Mouse (Mus musculus): ENCODE measurements at regions not wholly inside any gene's neighbourhood (a gene's known extent, or its start where the extent isn't known, plus 50 kb on each side); places are given as distances from the start of the nearest gene placed in this dataset.

GRCm38 (mm10) chr9:95315080-95315479, 91.4 kb downstream of the Chst2 start:
- H3K4me1 ChIP-seq = peaks cover 4% of the 10 kb centered on the region; the same call in 1 of the 2 replicates
- no peaks in the 10 kb centered on the region for H3K36me3 ChIP-seq (replicated peaks; ENCODE audit: low read length)
- TF ChIP-seq GATA1 (IDR thresholded peaks at IDR 0.05; ENCODE audit: borderline replicate concordance, low read length) (no peak), FLI1 (IDR thresholded peaks at IDR 0.05; ENCODE audit: low read length) (no peak)

GRCm38 (mm10) chr9:95311671-95312070, 94.9 kb downstream of the Chst2 start:
- Histone ChIP-seq H3K27me3 (replicated peaks) (peaks cover 16% of the 10 kb centered on the region), H3K36me3 (replicated peaks; ENCODE audit: low read length) (no peaks in the 10 kb centered on the region), H3K4me1 (peaks cover under 1% of the 10 kb centered on the region; the same call in 1 of the 2 replicates), H3K4me3 (replicated peaks) (no peak overlapping the region), H3K9me3 (no peaks in the 10 kb centered on the region)
- TF ChIP-seq FLI1 (IDR thresholded peaks at IDR 0.05; ENCODE audit: low read length) (no peak), GATA1 (IDR thresholded peaks at IDR 0.05; ENCODE audit: borderline replicate concordance, low read length) (no peak)

More at GRCm38 (mm10) chr9:95315080-95315479, 91.4 kb downstream of the Chst2 start:
- Histone ChIP-seq H3K4me3 (replicated peaks) (no peak overlapping the region), H3K27me3 (replicated peaks) (peaks cover 18% of the 10 kb centered on the region), H3K9me3 (no peaks in the 10 kb centered on the region)

- no peaks in the 10 kb centered on the region for H3K27me3 ChIP-seq (replicated peaks)
- TF ChIP-seq GATA1 (IDR thresholded peaks at IDR 0.05; ENCODE audit: borderline replicate concordance, low read length) (no peak), FLI1 (IDR thresholded peaks at IDR 0.05; ENCODE audit: low read length) (no peak)
- H3K9me3 ChIP-seq = no peaks in the 10 kb centered on the region
- no peaks in the 10 kb centered on the region for H3K36me3 ChIP-seq (replicated peaks; ENCODE audit: low read length)
- peaks cover 6% of the 10 kb centered on the region; the same call in 1 of the 2 replicates for H3K4me1 ChIP-seq
- no peak overlapping the region for H3K4me3 ChIP-seq (replicated peaks)
Observed at GRCm38 (mm10) chr9:95289008-95289407, 117.5 kb downstream of the Chst2 start.

GRCm38 (mm10) chr9:95282996-95283395, 123.5 kb downstream of the Chst2 start:
- no peaks in the 10 kb centered on the region for H3K9me3 ChIP-seq
- H3K27me3 ChIP-seq (replicated peaks) = no peaks in the 10 kb centered on the region
- no peaks in the 10 kb centered on the region for H3K36me3 ChIP-seq (replicated peaks; ENCODE audit: low read length)
- no peak overlapping the region for H3K4me3 ChIP-seq (replicated peaks)
- peaks cover 25% of the 10 kb centered on the region for H3K4me1 ChIP-seq
- TF ChIP-seq GATA1 (IDR thresholded peaks at IDR 0.05; ENCODE audit: borderline replicate concordance, low read length) = no peak

GRCm38 (mm10) chr9:95282502-95282901, 124.0 kb downstream of the Chst2 start:
- no peaks in the 10 kb centered on the region for H3K9me3 ChIP-seq
- no peaks in the 10 kb centered on the region for H3K36me3 ChIP-seq (replicated peaks; ENCODE audit: low read length)
- H3K4me1 ChIP-seq = peaks cover 25% of the 10 kb centered on the region
- no peaks in the 10 kb centered on the region for H3K27me3 ChIP-seq (replicated peaks)
- TF ChIP-seq FLI1 (IDR thresholded peaks at IDR 0.05; ENCODE audit: low read length) (no peak), GATA1 (IDR thresholded peaks at IDR 0.05; ENCODE audit: borderline replicate concordance, low read length) (no peak)
- H3K4me3 ChIP-seq (replicated peaks) = no peak overlapping the region

Measured in megakaryocyte, embryonic 14.5 days (primary cell).